Mouse (Mus musculus): ENCODE measurements around the gene 6720489N17Rik.
"Not testable (repeated sequence)": the region's sequence is repeated elsewhere in the genome, so short reads cannot be mapped to it uniquely, and the experiment has no call there.

6720489N17Rik gene

DNA sequence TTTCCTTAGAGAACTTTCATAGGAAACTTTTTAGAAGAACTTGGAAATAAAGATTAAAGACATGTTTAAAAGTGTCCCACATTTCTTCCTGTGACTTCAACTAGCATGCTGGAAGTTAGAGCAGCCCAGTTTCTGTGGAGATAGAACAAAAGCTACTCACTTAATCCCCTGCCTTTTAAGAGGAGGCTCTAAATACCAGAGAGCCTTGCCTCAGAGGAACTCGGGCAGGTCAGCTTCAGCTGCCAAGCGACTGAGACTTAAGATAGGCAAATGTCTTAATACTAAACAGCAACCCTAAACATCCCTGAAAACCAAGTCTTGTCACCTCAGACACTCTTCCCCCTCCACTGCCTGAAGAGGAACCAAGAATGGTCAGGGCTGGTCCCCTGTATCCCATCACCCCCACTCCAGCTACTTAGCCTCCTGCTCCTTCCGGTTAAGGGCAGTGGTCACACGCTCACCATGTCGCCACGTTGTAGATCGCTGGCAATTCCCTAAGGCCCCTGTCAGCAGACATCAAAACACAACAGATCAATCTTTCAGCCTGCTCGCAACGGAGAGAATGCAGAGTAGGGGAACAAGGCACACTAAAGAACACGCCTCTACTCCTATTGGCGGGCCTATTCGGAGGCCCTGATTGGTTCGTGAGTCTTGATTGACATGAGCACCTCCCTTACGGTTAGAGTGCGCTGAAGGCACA lies at the start of gene 6720489N17Rik:
Gene 6720489N17Rik (minus strand): TSS at position 606 of the 700 bp plus-strand sequence.
- DNase-seq (ENCODE audit: low spot score in 2 of 2), result peak; percentile 61 to 68

DNA sequence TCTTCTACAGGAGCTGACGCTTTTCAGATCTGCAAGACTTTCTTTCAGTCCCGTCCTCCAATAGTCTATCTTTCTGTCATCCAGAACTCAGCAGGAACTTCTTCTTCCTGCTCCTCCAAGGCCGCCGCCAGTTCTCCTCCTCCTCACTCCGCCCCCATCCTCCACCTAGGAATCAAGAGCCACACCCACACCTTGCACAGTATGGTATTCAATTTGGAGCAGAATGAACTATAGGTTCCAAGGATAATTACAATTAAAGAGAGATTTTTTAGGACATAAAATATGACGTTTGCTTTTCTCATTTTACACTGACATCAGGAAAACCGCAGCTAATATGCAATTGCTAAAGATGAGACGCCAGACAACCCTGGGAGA lies 29.4 kb upstream of the 6720489N17Rik start:
- no peak for DNase-seq (ENCODE audit: low spot score in 2 of 2)

- DNase-seq (ENCODE audit: low spot score in 2 of 2), result peak; percentile 40 to 53
These were observed 28.8 kb upstream of the 6720489N17Rik start for GRCm38 (mm10) chr13:62652681-62653368.

DNA sequence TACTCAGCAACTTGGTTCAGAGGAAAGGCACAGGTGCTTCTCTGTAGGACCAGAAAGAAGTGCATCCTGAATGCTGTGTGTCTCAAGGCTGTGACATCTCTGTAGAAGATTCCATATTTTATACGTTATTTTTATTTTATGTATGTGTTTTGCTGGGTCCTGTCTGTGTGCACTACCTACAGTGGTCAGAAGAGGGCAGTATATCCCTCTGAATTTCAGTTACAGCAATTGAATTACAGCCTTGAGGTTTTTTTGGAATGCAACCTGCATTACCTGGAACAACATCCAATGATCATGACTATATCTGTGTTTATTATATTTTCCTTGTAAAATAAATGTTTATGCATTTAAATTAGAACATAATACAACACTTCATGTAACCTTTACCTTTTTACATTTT lies 3.1 kb upstream of the 6720489N17Rik start:
- DNase-seq (ENCODE audit: low spot score in 2 of 2), result not testable (repeated sequence)

- not testable (repeated sequence) for DNase-seq (ENCODE audit: low spot score in 2 of 2)
These were observed 289 bp upstream of the 6720489N17Rik start for GRCm38 (mm10) chr13:62624277-62624665.

DNA sequence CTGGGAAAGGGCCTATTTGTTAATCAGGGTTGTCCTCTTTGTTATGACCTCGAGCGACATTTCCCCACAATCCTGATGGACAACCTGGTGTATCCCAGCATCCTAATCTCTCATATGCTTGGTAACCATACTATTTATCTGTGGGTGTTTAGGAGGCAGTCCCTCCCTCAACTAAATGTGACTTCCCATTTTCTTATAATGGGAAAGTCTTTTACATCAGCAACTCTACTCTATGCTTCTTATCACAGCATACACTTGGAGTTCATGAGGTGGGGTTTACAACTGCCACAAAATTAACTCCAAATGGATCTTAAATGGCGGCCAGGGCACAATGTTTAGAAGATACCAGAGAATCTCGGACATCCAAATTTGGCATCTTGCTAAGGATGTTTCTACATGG lies 6.5 kb downstream of the 6720489N17Rik start:
- DNase-seq (ENCODE audit: low spot score in 2 of 2), result not testable (repeated sequence)

GRCm38 (mm10) chr13:62571099-62571498 lies 52.9 kb downstream of the 6720489N17Rik start, which contains the start of gene Zfp934:
Gene Zfp934 (minus strand): TSS chr13:62571199.
- DNase-seq (ENCODE audit: low spot score in 2 of 2), result not testable (repeated sequence)

DNA sequence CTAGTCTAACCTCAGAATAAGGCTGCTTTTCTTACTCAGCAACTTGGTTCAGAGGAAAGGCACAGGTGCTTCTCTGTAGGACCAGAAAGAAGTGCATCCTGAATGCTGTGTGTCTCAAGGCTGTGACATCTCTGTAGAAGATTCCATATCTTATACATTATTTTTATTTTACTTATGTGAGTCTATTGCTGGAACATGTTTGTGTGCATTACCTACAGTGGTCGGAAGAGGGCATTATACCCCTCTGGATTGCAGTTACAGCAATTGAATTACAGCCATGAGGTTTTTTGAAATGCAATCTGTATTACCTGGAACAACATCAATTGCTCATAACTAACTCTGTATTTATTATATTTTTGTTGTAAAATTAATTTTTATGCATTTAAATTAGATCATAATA lies 62.3 kb downstream of the 6720489N17Rik start:
- peak in 1 of 2 experiments; percentile 3 for DNase-seq (ENCODE audit: low spot score in 2 of 2)

- peak; percentile 60 to 65 for DNase-seq (ENCODE audit: low spot score in 2 of 2)
These were observed 65.5 kb downstream of the 6720489N17Rik start, which contains the start of gene Zfp935 for GRCm38 (mm10) chr13:62558189-62559110. Gene Zfp935 (minus strand): TSS chr13:62558511.
